Mouse (Mus musculus): ENCODE data around the gene Clic6.

Gene Clic6

DNA sequence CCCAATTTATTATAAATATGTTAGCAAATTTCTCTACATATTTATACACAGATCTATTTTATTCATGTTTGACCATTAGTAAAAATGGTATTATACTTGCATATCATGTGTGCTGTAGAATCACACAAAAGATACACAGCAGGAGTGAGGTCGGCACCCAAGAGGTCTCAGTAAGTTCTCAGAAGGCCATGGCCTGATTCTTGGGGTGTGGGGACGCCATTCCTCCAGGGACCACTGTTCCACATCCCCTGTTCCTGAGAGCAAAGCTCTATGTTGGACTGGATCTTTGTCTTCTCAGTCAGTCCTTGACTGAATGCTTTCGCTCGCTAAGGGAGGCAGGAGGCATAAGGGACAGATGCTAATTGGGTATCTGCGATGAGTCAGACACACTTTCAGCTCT, at the start of gene Clic6:
Gene Clic6 (plus strand): TSS at position 301 of the 400 bp plus-strand sequence.
- in situ Hi-C loops (cut with MboI, MseI): no loop called here

DNA sequence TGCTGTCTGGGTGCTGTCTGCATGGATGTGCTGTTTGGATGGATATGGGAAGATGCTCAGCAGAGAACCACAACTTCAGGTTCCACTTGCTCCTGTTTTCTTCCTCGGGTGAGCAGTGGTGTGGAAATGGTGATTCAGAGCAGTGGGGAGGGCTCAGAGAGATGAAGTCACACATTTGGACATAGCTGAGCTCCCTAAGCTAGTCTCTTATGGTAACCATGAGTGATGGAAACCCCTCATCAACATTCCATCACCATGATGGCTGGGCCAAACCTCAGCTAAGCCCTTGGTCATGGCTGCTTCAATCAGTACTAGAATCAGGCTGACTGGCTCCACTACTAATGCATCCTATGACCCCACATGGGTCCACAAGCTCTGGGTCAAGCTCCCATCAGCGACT, 45.8 kb upstream of the Clic6 start:
- in situ Hi-C loops (cut with MboI, MseI): loop anchor here (5.0 kb wide), 1 partner anchor 42 kb away; no protein-coding TSS in a partner anchor

DNA sequence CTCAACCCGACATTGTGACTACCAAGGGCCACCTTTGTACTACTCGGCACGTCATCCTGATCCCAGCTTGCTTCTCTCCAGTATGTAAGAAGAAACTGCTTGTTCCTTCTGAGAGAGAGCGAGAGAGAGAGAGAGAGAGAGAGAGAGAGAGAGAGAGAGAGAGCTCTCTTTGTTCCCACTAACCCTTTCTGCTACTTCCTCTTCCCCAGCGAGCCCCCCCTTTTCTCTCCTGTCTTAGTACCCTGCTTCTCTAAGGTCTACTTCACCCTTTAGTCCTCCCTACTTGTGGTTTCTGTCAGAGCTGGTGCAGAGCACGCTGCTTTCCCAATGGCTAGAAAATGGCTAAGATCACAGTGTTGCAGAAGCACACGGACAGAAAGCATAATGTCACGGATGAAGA, 45.3 kb upstream of the Clic6 start:
- in situ Hi-C loops (cut with MboI, MseI): loop anchor here (5.0 kb wide), 1 partner anchor 43 kb away; no protein-coding TSS in a partner anchor

DNA sequence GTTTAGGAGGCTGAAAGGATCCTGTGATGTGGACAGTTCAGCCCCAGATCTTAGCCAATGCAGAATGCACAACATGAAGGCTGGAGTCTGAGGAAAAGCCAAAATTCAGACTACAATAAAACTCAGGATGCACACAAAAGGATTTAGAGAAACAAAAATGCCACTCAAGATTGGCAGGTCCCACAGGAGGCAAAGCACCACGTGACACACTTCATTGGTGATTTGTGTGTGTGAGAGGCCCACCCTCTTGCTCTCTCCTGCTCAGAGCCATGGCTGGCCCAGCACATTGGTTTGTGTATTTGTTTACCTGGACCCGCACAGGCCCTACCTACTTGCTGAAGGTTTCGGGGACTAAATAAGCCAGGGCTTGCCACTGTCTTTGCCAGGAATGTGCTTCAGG, 44.3 kb upstream of the Clic6 start:
- in situ Hi-C loops (cut with MboI, MseI): loop anchor here (5.0 kb wide), 1 partner anchor 44 kb away; no protein-coding TSS in a partner anchor

DNA sequence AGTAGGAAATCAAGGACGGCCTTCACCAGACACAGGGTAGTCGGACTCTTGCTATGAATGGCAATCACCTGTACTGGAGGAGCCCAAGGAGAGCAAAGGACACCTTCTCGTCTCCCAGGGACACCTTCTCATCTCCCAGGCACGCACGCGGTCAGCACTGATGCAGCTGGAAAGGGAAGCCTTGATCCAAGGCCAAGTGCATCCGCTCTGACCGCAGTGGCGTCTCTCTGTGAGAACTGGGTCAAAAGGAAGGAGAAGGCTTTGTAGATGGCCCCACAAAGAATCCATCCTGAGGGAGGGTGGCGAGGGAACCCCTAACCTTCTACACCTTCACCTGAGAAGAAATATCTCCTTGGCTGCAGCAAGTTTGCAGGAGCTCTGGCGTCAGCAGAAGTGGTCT, 43.4 kb upstream of the Clic6 start:
- in situ Hi-C loops (cut with MboI, MseI): loop anchor here (5.0 kb wide), 1 partner anchor 45 kb away; no protein-coding TSS in a partner anchor

DNA sequence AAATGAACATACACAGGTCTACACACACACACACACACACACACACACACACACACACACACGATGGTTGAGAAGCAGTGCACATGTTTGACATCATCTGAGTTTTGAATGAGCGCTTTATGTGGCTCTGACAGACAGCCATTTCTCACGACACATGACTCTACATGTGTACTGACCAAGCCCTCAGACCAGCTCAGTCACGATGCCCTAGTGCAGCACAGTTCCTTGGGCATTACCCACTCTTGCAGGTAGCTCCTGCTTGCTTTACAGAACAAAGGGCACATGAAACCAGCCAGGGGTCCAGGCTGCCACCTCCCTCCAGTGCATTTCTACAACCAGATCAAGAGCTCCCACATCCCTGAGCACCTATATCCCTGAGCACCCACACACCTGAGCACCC, 42.6 kb upstream of the Clic6 start:
- in situ Hi-C loops (cut with MboI, MseI): loop anchor here (5.0 kb wide), 1 partner anchor 46 kb away; no protein-coding TSS in a partner anchor

DNA sequence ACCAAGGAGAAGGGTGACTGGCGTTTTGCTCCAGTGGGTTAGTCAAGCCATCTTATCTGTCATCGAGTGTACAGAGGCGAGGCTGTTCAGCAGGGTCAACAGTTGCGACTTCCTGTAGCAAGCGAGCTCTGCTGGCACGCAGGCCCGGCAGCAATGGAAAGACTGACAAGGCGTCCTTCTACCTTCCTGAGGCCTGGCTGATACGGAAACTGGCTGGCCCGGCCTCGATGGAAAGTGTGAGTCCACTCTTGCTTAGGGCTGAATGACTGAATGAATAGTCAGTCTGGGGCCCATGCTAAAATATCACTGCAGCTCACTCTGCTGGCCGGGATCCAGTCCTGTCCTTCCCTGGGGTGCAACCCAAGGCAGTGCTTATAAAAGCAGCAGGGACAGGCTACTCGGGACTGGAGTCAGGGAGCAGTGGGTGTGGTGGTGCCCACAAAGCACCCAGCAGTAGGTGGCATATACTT, 41.9 kb upstream of the Clic6 start:
- in situ Hi-C loops (cut with MboI, MseI): loop anchor here (5.0 kb wide), 1 partner anchor 46 kb away; no protein-coding TSS in a partner anchor

DNA sequence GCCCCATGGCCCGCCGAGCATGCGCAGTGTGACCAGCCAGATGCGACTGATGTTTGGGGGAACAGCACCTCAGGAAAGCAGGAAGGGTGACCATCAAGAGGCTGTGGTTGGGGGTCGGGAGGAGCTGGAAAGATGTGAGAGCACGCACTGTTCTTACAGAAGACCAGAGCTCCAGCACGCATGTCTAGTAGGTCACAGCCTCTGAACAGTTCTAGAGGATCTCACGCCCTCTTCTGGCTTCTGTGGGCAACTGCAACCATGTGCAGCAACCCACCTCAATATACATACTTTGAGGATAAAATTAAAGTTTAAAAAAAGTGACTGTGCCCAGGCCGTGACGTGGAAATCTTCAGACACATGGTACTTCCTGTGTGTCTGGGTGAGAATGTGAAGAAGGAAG, 40.2 kb upstream of the Clic6 start:
- in situ Hi-C loops (cut with MboI, MseI): no loop called here

DNA sequence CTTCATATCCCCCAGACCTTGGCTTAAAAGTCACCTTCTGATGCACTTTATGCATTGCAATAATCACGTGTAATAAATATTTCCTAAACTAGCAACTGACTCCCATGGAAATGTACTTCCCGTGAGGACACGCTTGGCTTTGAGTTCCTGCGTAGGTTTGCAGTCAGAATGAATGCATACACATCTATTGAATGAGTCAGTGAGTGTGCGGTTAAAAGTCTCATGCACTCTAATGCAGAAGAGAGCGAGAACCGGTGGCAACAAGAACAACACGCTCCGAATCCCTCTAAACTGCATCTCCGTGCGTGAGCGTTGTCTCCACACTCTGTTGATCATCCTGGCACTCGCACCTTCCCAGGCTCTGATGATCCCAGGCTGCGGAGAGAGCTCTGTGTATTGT, 36.5 kb upstream of the Clic6 start:
- in situ Hi-C loops (cut with MboI, MseI): no loop called here

DNA sequence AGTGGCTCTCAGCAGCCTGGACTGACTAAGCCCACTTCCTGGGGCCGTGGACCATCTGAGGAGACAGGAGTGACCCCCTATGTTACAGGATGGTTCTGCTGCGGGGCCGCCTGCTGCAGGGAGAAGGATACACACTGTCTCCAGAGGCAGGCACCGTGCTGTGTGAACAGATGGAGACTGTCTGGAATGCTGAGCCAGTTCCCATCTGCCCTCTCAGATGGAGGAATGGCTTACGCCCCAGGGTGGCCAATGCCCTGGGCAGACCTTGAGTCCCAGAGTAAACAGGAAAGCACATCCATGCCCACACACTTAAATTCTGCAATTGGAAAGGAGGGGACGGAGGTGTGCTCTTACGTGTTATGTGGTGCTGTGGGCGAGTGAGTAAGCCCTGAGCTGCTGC, 35.2 kb upstream of the Clic6 start:
- in situ Hi-C loops (cut with MboI, MseI): loop anchor here (10.0 kb wide), 1 partner anchor 116 kb away; no protein-coding TSS in a partner anchor

DNA sequence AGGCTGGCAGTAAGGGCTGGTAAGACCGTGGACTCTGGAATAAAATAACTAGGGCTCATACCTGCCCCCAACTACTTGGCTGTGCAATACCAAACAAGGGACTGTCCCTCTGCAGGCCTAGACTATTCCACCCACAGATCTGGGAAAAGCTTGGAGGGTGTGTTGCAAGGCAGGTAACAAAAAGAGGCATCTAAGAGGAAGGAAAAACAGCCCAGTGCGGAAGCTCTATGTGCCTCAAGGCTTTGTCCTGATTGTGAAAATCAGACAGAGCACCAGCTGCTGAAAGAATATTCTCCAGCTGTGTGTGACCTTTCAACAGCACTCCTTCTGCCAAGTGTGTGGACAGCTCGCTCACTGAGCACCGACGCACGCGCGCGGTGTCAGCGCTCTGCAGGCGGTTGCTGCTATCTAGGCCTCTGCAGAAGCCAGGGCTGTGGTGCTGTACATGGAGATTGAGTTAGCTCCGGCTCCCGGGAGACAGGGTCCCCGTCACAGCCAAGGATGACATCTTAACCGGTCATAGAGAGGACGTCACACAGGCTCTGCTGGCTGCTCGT, 33.9 kb upstream of the Clic6 start:
- in situ Hi-C loops (cut with MboI, MseI): loop anchor here (10.0 kb wide), 1 partner anchor 117 kb away; no protein-coding TSS in a partner anchor

DNA sequence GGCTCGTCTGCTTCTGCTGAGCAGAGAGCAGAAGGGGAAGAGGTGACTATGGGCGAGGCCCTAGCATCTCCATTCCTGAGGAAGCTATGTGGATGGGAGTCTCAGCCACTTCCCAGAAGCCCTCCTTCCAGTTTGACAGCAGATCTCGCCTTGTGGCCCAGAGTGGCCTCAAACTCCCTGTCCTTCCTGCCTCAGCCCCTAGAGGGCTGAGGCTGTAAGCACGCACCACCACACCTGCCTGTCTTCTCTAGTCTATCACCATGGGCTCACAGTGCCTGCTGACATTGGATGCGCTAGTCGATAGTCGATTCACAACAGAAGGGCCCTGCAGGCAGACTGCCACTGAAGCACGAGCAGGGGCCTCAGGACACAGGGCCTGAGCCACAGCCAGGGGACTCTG, 32.9 kb upstream of the Clic6 start:
- in situ Hi-C loops (cut with MboI, MseI): loop anchor here (10.0 kb wide), 1 partner anchor 118 kb away; no protein-coding TSS in a partner anchor

DNA sequence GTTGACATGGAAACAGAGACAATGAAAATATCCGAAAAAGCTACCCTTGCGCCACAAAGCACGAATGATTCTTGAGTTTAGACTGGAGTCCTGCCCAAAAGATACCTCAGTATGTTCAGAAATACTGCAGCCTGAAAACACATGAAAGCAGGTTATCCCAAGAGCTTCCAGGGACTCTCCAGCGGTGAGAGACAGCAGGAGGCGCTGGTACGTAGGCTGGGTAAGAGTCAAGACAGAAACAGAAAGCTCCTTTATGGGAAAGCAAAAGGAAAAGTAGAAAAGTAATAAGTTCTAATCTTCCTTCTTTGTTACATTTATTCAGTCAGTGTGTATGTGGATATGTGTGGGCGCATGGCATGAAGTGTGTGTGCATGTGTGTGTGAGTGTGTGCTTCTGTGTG, 31.5 kb upstream of the Clic6 start:
- in situ Hi-C loops (cut with MboI, MseI): loop anchor here (10.0 kb wide), 1 partner anchor 119 kb away; no protein-coding TSS in a partner anchor

DNA sequence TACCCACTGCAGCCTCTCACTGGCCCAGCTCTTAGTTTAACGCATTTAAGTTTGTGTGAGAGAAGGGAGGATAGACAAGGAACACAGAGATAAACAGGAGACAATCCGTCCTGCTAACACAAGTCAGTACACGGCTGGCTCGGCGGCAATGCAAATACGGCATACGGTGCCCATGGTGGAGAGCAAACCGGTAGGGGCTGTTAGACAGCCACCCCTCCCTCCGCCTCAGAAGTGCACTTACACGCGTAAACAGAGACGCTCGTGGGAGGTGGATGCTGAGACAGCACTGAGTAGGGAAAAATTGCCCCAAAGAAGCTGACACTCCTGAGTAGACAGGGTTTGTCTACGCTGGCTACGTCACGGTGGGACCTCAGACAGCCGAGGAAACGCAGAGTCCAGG, 31.0 kb upstream of the Clic6 start:
- in situ Hi-C loops (cut with MboI, MseI): loop anchor here (10.0 kb wide), 1 partner anchor 120 kb away; no protein-coding TSS in a partner anchor

DNA sequence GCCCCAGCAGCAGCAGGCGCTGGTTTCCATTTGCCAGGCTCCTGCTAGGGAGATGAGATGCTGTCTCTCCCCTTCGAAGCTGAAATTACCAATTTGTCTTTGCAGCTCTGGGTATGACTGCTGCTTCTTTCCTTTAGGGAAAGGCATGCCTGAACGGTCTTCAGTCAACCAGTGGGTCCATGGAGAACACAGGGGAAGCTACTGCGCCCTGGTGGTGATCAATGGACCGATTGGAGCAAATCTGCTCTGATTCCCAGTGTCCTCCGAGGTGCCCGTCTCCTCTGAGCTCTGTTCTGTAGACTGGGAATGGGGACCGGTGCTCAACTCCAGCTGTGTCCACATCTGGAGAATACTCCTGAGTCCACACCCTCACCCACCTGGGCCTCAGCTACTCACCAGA, 30.0 kb upstream of the Clic6 start:
- in situ Hi-C loops (cut with MboI, MseI): loop anchor here (10.0 kb wide), 1 partner anchor 121 kb away; no protein-coding TSS in a partner anchor

DNA sequence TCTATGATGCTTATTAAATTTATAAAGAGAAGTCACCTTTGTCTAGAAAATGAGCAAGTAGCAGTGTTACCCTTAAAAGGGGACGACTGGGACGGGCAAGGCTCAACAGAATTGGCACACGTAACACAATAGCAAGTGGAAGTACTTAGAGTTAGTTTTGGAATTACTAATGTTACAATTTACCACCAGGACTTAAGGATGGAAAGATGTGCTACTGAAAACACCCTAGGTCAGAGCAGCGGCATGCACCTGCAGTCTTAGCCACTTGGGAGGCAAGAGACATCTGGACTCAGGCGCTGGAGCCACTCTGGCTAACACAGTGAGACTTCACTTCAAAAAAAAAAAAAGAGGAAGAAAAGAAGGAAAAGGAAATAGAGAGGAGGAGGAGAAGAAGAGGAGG, 29.6 kb upstream of the Clic6 start:
- in situ Hi-C loops (cut with MboI, MseI): loop anchor here (10.0 kb wide), 1 partner anchor 121 kb away; no protein-coding TSS in a partner anchor

DNA sequence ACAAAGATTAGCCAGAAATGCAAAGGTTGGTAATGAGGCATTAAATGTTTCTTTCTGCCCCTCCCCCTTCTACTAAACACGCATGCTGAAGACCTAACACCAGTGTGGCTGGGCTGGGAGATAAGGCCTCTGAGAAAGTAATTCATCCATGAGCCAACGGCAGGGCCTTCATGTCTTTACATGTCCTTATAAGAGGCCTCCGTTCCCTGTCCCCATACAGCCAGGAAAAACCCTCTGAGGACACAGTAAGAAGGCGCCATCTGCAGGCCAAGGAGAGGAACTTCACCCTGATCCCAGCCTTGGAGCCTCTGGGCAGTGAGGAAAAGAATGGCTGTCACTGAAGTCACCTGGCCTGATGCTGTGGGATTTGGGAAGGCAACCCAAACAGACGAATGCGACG, 27.9 kb upstream of the Clic6 start:
- in situ Hi-C loops (cut with MboI, MseI): loop anchor here (10.0 kb wide), 1 partner anchor 123 kb away; no protein-coding TSS in a partner anchor

DNA sequence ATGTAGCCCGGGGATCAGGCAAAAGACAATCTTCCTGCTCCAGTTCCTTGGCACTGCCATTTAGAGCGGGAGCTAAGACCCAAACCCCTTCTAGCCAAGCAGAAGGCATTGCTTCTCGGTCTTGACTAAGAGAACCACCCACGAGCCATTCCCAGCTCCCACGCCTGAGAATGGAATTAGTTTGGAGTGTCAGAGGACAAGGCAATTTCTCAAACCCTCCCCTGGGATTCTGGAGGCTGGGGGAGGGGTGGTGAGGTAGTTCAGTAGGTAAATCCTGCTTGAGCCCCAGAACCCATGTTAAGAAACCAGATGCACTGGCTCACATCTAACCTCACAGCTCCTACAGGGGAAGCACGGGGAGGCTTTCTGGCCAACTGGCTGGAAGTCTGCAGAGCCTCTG, 24.1 kb upstream of the Clic6 start:
- in situ Hi-C loops (cut with MboI, MseI): loop anchor here (10.0 kb wide), 1 partner anchor 157 kb away; the partner anchor contains the start of gene Smim11

DNA sequence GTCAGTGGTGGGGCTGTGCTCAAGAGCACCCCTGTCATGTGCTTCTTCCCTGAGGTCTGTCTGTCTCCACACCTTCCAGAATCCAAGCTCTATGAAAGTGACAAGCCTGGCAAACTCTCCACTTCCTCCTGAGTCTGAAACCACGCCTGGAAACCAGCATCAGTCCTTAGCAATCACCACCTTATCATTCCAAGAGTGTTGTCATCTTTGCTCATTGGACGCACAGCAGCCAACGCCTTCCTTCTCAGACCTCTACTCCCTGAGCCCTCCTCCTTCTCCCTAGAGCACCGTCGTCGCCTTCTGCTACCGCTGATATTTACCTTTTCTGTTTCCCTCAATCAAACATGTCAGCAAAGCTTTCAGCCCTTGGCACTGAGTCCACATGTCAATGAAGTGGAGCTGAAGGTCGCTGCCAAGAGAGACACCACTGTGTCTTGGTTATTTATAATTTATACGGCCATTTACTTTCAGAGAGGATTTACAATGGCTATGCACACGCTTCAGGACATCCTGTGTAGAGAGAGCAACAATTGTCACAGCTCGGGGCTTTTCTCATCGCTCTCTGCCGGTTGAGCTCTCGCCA, 21.1 kb upstream of the Clic6 start:
- in situ Hi-C loops (cut with MboI, MseI): loop anchor here (10.0 kb wide), 1 partner anchor 160 kb away; the partner anchor contains the start of gene Smim11

DNA sequence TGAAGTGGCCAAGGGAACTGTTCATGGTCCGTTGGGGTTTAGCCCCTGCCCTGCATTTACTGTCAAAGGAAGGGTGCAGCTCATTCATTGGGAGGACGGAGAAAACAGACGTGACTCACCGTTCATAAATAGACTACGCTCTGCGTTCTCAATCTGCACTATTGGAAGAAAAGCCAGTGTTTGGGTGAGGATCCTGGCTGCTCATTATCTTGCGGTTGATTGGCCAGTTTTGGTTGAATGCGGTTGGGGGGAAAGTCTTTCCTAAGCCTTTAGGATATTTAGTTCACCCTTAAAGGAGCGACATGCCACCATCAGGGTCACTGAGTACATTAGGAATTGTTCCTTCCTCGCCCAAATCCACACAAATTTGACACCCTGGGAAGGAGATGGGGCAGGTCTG, 20.3 kb upstream of the Clic6 start:
- in situ Hi-C loops (cut with MboI, MseI): loop anchor here (10.0 kb wide), 1 partner anchor 160 kb away; the partner anchor contains the start of gene Smim11

DNA sequence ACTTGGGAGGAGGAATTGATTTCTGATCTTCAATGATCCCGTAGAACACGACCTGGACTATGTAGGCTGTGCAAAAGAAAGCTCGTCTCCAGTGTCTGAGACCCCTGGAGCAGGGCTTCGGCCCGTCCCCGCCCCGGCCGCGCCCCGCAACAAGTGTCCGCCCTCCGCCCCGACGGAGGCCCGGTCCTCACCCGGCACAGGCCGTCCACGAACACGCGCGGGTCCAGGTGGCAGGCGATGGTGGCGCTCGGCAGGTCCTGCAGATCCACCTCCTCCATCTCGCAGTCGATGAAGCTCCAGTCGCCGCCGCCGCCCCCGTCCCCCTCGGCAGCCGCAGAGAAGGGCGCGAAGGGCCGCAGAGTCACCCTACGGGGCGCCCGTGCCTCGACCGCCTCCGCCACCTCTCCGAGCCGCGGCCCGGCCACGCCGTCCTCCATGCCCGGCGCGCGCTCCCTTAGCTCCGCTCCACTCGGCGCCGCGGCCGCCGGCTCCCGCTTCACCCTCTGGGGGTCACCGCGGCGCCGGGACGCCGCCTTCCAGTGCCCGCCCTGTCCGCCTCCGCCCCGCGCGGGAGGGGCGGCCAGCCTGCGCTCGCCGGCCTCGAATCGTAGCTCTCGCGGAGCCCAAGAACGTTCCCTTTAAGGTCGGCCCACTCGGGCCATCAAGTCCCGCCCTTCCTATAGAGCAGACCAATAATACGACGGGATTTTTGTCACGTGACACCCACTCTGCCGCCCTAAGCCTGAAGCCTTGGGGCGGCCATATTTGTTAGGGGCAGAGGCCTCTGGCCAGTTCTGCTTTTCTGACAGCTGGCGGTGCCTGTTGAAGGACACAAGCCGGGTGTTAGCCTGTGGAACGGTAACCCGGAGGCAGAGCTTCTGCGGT, 19.7 kb upstream of the Clic6 start:
- in situ Hi-C loops (cut with MboI, MseI): loop anchor here (10.0 kb wide), 1 partner anchor 161 kb away; the partner anchor contains the start of gene Smim11

All from T-helper 1 cell (primary cell).